Mouse (Mus musculus): ENCODE results near the gene Cacnb1.

DNA sequence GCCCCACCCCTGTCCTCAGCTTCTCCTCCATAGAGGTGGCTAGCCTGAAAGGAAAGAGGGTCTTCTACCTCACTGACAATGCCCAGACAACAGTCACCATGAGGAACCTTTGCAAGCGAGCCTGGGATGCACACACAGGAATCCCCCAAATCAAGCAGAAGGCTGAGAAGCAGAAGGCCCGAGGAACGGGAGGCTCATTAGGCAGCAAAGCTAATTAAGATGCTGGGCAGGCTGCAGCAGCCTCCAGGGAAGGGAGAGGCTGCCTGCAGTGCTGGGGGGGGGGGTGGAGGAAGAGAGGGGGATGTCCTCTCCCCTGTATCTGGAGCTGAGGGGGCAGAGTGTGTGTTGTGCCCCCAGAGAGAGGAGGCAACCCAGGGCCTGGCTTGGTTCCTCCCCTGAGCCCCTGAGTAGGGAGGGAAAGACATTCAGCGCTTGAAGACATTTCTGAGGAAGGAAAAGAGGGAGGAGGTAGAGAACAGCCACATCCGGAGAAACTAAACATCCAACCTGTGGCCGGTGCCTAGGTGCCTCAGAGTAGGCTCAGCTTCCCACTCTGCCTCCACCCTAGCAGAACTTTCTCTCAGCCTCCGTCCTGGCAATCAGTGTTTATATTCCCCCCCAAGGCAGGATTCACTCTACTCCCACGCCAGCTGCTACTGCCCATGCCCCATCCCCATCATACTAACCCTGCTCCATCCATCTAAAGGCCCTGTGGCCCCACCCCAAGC, 2.8 kb downstream of the Cacnb1 start:
- no peak for TF ChIP-seq CTCF (IDR thresholded peaks at IDR 0.05; ENCODE audit: extremely low read depth, insufficient read depth, low read length)
- no peak for TF ChIP-seq POLR2A (IDR thresholded peaks at IDR 0.05; ENCODE audit: extremely low read depth, insufficient read depth, low read length)

Measured in cortical plate, adult 2 months (tissue).